Mouse (Mus musculus) MEL (cell line): Measurements from ENCODE around the gene 2610528J11Rik.

Experiments used
- BHLHE40 ChIP-seq: IDR thresholded peaks from 2 replicates; pipeline ENCODE4 v1.6.1; 2012; ENCODE audit warnings: low read depth, mild to moderate bottlenecking, inconsistent platforms, low read length, improper control_type of control experiment, borderline replicate concordance
- CTCF ChIP-seq, 3 experiments: IDR thresholded peaks in 2 of 3; conservative IDR thresholded peaks in 1 of 3; 2 replicates each; pipeline ENCODE4 v1.5.1; 2011 to 2012; ENCODE audit warnings: low read length in 3 of 3, low read depth in 2 of 3, mild to moderate bottlenecking in 2 of 3, improper control_type of control experiment in 1 of 3, inconsistent platforms in 1 of 3, mixed read lengths in 1 of 3, moderate library complexity in 1 of 3; ENCODE audit not compliant: control insufficient read depth in 1 of 3, insufficient read depth in 1 of 3, poor library complexity in 1 of 3, severe bottlenecking in 1 of 3
- E2F4 ChIP-seq: IDR thresholded peaks from 2 replicates; pipeline ENCODE4 v1.6.1; 2011; ENCODE audit warnings: low read depth, low read length, improper control_type of control experiment, borderline replicate concordance
- EP300 ChIP-seq, 2 experiments: IDR thresholded peaks; 2 replicates each; pipeline ENCODE4 v1.6.1; 2011; ENCODE audit warnings: improper control_type of control experiment in 2 of 2, low read length in 2 of 2, low read depth in 1 of 2, mild to moderate bottlenecking in 1 of 2
- KAT2A ChIP-seq: conservative IDR thresholded peaks from 2 replicates; pipeline ENCODE4 v1.6.1; 2012; ENCODE audit warnings: low read depth, low read length, improper control_type of control experiment, inconsistent platforms
- MAFK ChIP-seq: IDR thresholded peaks from 2 replicates; pipeline ENCODE4 v1.6.1; 2011; ENCODE audit warnings: low read depth, mild to moderate bottlenecking, low read length, improper control_type of control experiment, borderline replicate concordance
- MAZ ChIP-seq: IDR thresholded peaks from 2 replicates; pipeline ENCODE4 v1.6.1; 2012; ENCODE audit warnings: low read depth, mild to moderate bottlenecking, inconsistent platforms, low read length, improper control_type of control experiment
- MYC ChIP-seq: IDR thresholded peaks from 2 replicates; pipeline ENCODE4 v1.6.1; 2011; ENCODE audit warnings: low read depth, mild to moderate bottlenecking, low read length, improper control_type of control experiment, moderate library complexity
- POLR2A ChIP-seq, 2 experiments: IDR thresholded peaks; 2 replicates each; pipeline ENCODE4 v1.6.1; 2011 to 2012; ENCODE audit warnings: low read length in 2 of 2, mild to moderate bottlenecking in 2 of 2, control low read depth in 1 of 2, improper control_type of control experiment in 1 of 2, low read depth in 1 of 2, moderate library complexity in 1 of 2; ENCODE audit not compliant: control insufficient read depth in 1 of 2, insufficient read depth in 1 of 2, poor library complexity in 1 of 2
- POLR2AphosphoS2 ChIP-seq: IDR thresholded peaks from 2 replicates; pipeline ENCODE4 v1.6.1; 2011; ENCODE audit warnings: low read length, improper control_type of control experiment
- RAD21 ChIP-seq: IDR thresholded peaks from 2 replicates; pipeline ENCODE4 v1.6.1; 2011; ENCODE audit warnings: mild to moderate bottlenecking, low read depth, low read length, improper control_type of control experiment
- TCF12 ChIP-seq: IDR thresholded peaks from 2 replicates; pipeline ENCODE4 v1.6.1; 2014; ENCODE audit warnings: low read depth, mild to moderate bottlenecking, inconsistent platforms, low read length, improper control_type of control experiment, moderate library complexity

GRCm38 (mm10) chr4:118553039-118553649 is 26.3 kb downstream of the 2610528J11Rik start:
- TF ChIP-seq MYC (no peak), POLR2AphosphoS2 (no peak), CTCF (IDR thresholded peaks at IDR 0.05 in 2 of 3, conservative IDR thresholded peaks at IDR 0.05 in 1 of 3; ENCODE audit: control insufficient read depth in 1 of 3, insufficient read depth in 1 of 3, low read depth in 2 of 3, low read length in 3 of 3, poor library complexity in 1 of 3, severe bottlenecking in 1 of 3) (no peak), RAD21 (no peak), POLR2A (IDR thresholded peaks at IDR 0.05; ENCODE audit: control insufficient read depth in 1 of 2, insufficient read depth in 1 of 2, low read depth in 1 of 2, low read length in 2 of 2, poor library complexity in 1 of 2) (no peak), MAZ (no peak), KAT2A (no peak), BHLHE40 (no peak), EP300 (IDR thresholded peaks at IDR 0.05; ENCODE audit: low read depth in 1 of 2, low read length in 2 of 2) (no peak), TCF12 (no peak), MAFK (no peak), E2F4 (no peak)
